Mouse (Mus musculus) cerebellum, postnatal 14 days (tissue): ENCODE results near the gene Crybb3.
A peak's percentile ranks its signal among the peaks of the same experiment; 100 is the strongest.

Experiments used
- DNase-seq, 2 experiments: peaks; one replicate each; pipeline ENCODE4 v3.0.0; 2021; ENCODE audit warnings: mixed read lengths in 2 of 2

The Crybb3 gene

GRCm38 (mm10) chr5:113081439-113081838 lies at the start of gene Crybb3:
Crybb3 (minus strand) TSS chr5:113081584.
- peak; percentile 95 to 97 for DNase-seq

GRCm38 (mm10) chr5:113128426-113128825 lies 47.0 kb upstream of the Crybb3 start:
- no peak for DNase-seq

- no peak for DNase-seq
These were observed 45.1 kb upstream of the Crybb3 start for GRCm38 (mm10) chr5:113126476-113126875.

- no peak for DNase-seq
These were observed 42.3 kb upstream of the Crybb3 start for GRCm38 (mm10) chr5:113123693-113124092.

GRCm38 (mm10) chr5:113122326-113123054 lies 41.1 kb upstream of the Crybb3 start:
- DNase-seq, result no peak

- no peak for DNase-seq
These were observed 40.1 kb upstream of the Crybb3 start for GRCm38 (mm10) chr5:113121591-113121875.

- no peak for DNase-seq
These were observed 39.6 kb upstream of the Crybb3 start for GRCm38 (mm10) chr5:113120741-113121590.

- DNase-seq, result no peak
These were observed 38.6 kb upstream of the Crybb3 start for GRCm38 (mm10) chr5:113119861-113120465.

- DNase-seq, result no peak
These were observed 37.9 kb upstream of the Crybb3 start for GRCm38 (mm10) chr5:113119291-113119690.

- DNase-seq, result peak; percentile 26 to 48
These were observed 37.3 kb upstream of the Crybb3 start for GRCm38 (mm10) chr5:113118695-113119094.

GRCm38 (mm10) chr5:113117361-113117760 lies 36.0 kb upstream of the Crybb3 start:
- DNase-seq, result no peak

GRCm38 (mm10) chr5:113115896-113116295 lies 34.5 kb upstream of the Crybb3 start:
- DNase-seq, result no peak

- DNase-seq, result no peak
These were observed 33.2 kb upstream of the Crybb3 start for GRCm38 (mm10) chr5:113114264-113115225.

GRCm38 (mm10) chr5:113113120-113113519 lies 31.7 kb upstream of the Crybb3 start:
- DNase-seq, result no peak

- no peak for DNase-seq
These were observed 30.0 kb upstream of the Crybb3 start for GRCm38 (mm10) chr5:113111336-113111735.

- DNase-seq, result no peak
These were observed 29.5 kb upstream of the Crybb3 start for GRCm38 (mm10) chr5:113110929-113111328.

GRCm38 (mm10) chr5:113109651-113110050 lies 28.3 kb upstream of the Crybb3 start:
- peak; percentile 42 to 45 for DNase-seq

- no peak for DNase-seq
These were observed 26.9 kb upstream of the Crybb3 start for GRCm38 (mm10) chr5:113108165-113108764.

GRCm38 (mm10) chr5:113107709-113108108 lies 26.3 kb upstream of the Crybb3 start:
- DNase-seq, result no peak

- no peak for DNase-seq
These were observed 25.2 kb upstream of the Crybb3 start for GRCm38 (mm10) chr5:113106594-113106993.

- peak; percentile 70 to 74 for DNase-seq
These were observed 24.1 kb upstream of the Crybb3 start for GRCm38 (mm10) chr5:113105481-113105880.

- no peak for DNase-seq
These were observed 23.7 kb upstream of the Crybb3 start for GRCm38 (mm10) chr5:113105035-113105434.
